Mouse (Mus musculus) liver, adult 2 months (tissue): Measurements from ENCODE around the gene Trim2. TPM values are rescaled to one million over a fixed set of nuclear protein-coding genes. Genes with fewer than 3 reads are reported as not detected.

ENCODE experiments used
- DNase-seq: peaks from one replicate; pipeline ENCODE4 v3.0.0-alpha.2; 2011; ENCODE audit warnings: low read depth, low spot score; ENCODE audit errors: extremely low read depth
- H3K27ac ChIP-seq: fragments of 200-500 bp; replicated peaks from 2 replicates; pipeline ENCODE4 v1.5.1; 2012; ENCODE audit warnings: low read depth, mild to moderate bottlenecking, control low read depth, inconsistent platforms, low read length; ENCODE audit not compliant: insufficient read depth
- H3K27me3 ChIP-seq: fragments of 200-500 bp; 2 replicates; pipeline ENCODE4 v1.6.1; 2012; ENCODE audit warnings: mild to moderate bottlenecking, moderate library complexity, low read length, inconsistent platforms; ENCODE audit not compliant: control insufficient read depth, insufficient read depth
- H3K36me3 ChIP-seq: fragments of 200-500 bp; 2 replicates; pipeline ENCODE4 v1.6.1; 2012; ENCODE audit warnings: low read length, inconsistent platforms; ENCODE audit not compliant: control insufficient read depth, insufficient read depth
- H3K4me1 ChIP-seq: fragments of 200-500 bp; 2 replicates; pipeline ENCODE4 v1.6.1; 2011; ENCODE audit warnings: low read length; ENCODE audit not compliant: control insufficient read depth, insufficient read depth
- H3K4me3 ChIP-seq: fragments of 200-500 bp; 2 replicates; pipeline ENCODE4 v1.5.1; 2011; ENCODE audit warnings: low read depth, mild to moderate bottlenecking, control low read depth, low read length, moderate library complexity; ENCODE audit not compliant: insufficient read depth
- H3K79me2 ChIP-seq: fragments of 200-500 bp; 2 replicates; pipeline ENCODE4 v1.6.1; 2012; ENCODE audit warnings: inconsistent platforms, mild to moderate bottlenecking, low read length, moderate library complexity; ENCODE audit not compliant: control insufficient read depth, insufficient read depth
- H3K9ac ChIP-seq: fragments of 200-500 bp; 2 replicates; pipeline ENCODE4 v1.6.1; 2012; ENCODE audit warnings: low read depth, mild to moderate bottlenecking, control low read depth, inconsistent platforms, low read length
- CTCF ChIP-seq: fragments of 200-500 bp; IDR thresholded peaks from 2 replicates; pipeline ENCODE4 v1.5.1; 2011; ENCODE audit warnings: low read depth, low read length, control low read depth
- POLR2A ChIP-seq: fragments of 200-500 bp; IDR thresholded peaks from 2 replicates; pipeline ENCODE4 v1.6.1; 2011; ENCODE audit warnings: low read length, control low read depth; ENCODE audit not compliant: insufficient read depth; ENCODE audit errors: extremely low read depth
- WGBS: fragments of 180-500 bp; shearing (Covaris S2); methylation state at CpG from one replicate; pipeline ENCODE4 v1.1.7; 2018; 5-methylcytosine and 5-hydroxymethylcytosine counted together
- polyA plus RNA-seq: library from polyadenylated mRNA; depleted of rRNA; stranded (reverse); fragments of >200 nt; gene quantifications from 2 replicates; pipeline ENCODE4 v1.2.3, GENCODE M21; 2012
- total RNA-seq: library from RNA; depleted of rRNA; stranded (reverse); fragments of >200 nt; gene quantifications from 2 replicates; pipeline ENCODE4 v1.2.3, GENCODE M21; 2014

Trim2 gene
- total and polyA plus RNA-seq, 2 experiments: 10.0 to 27.4 TPM

- peak overlapping the region; percentile 47; the same call in 1 of the 2 replicates for H3K4me3 ChIP-seq
- WGBS: 12% methylated on average over 8 of the region's 8 CpGs
- peaks cover 26% of the 10 kb centered on the region for H3K4me1 ChIP-seq
- H3K36me3 ChIP-seq: no peaks in the 10 kb centered on the region
- peak; percentile 95 for DNase-seq
- TF ChIP-seq CTCF (no peak), POLR2A (no peak)
- H3K79me2 ChIP-seq: peaks cover 5% of the 10 kb centered on the region; the same call in 1 of the 2 replicates
- peak overlapping the region; percentile 66 for H3K27ac ChIP-seq
- no peaks in the 10 kb centered on the region for H3K27me3 ChIP-seq
- H3K9ac ChIP-seq: peak overlapping the region; percentile 60; the same call in 1 of the 2 replicates
Observed at GRCm38 (mm10) chr3:84283524-84283923, 23.2 kb downstream of the Trim2 start.

GRCm38 (mm10) chr3:84281936-84282371 is 24.7 kb downstream of the Trim2 start:
- no peak overlapping the region for H3K4me3 ChIP-seq
- H3K27me3 ChIP-seq: no peaks in the 10 kb centered on the region
- WGBS: 27% methylated on average over 10 of the region's 10 CpGs
- TF ChIP-seq POLR2A (no peak), CTCF (no peak)
- no peak for DNase-seq
- no peak overlapping the region for H3K9ac ChIP-seq
- peaks cover 26% of the 10 kb centered on the region for H3K4me1 ChIP-seq
- H3K79me2 ChIP-seq: peaks cover 5% of the 10 kb centered on the region; the same call in 1 of the 2 replicates
- no peaks in the 10 kb centered on the region for H3K36me3 ChIP-seq
- H3K27ac ChIP-seq: no peak overlapping the region

DNA sequence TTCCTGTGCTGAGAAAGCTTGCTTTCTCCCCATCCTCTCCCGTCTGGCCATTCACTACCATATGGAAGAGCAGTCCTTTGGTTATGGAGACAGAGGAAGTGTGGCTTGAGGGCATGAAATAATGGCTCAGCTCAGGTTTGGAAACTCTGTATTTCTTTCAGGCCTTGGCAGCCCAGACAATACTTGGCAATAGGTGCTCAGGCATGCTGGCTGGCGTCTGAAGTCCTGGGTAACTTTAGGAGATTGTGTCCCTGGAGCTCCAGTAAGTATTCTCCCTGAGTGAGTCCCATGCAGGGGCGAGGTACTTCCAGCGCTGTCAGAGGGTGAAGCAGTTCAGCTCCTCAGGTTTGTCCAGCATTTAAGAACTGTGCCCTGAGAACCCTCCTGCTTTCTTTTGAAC is 27.9 kb downstream of the Trim2 start:
- TF ChIP-seq POLR2A: no peak

GRCm38 (mm10) chr3:84275124-84275523 is 31.6 kb downstream of the Trim2 start:
- Histone ChIP-seq H3K36me3 (no peaks in the 10 kb centered on the region), H3K27me3 (no peaks in the 10 kb centered on the region)

More for the DNA sequence above, 27.9 kb downstream of the Trim2 start:
- Histone ChIP-seq H3K79me2 (peaks cover 5% of the 10 kb centered on the region; the same call in 1 of the 2 replicates), H3K27me3 (no peaks in the 10 kb centered on the region), H3K4me3 (no peak overlapping the region), H3K27ac (no peak overlapping the region), H3K36me3 (no peaks in the 10 kb centered on the region), H3K4me1 (peaks cover 8% of the 10 kb centered on the region), H3K9ac (no peak overlapping the region)
- 76% methylated on average over 4 of the region's 4 CpGs for WGBS
- DNase-seq: peak; percentile 39

DNA sequence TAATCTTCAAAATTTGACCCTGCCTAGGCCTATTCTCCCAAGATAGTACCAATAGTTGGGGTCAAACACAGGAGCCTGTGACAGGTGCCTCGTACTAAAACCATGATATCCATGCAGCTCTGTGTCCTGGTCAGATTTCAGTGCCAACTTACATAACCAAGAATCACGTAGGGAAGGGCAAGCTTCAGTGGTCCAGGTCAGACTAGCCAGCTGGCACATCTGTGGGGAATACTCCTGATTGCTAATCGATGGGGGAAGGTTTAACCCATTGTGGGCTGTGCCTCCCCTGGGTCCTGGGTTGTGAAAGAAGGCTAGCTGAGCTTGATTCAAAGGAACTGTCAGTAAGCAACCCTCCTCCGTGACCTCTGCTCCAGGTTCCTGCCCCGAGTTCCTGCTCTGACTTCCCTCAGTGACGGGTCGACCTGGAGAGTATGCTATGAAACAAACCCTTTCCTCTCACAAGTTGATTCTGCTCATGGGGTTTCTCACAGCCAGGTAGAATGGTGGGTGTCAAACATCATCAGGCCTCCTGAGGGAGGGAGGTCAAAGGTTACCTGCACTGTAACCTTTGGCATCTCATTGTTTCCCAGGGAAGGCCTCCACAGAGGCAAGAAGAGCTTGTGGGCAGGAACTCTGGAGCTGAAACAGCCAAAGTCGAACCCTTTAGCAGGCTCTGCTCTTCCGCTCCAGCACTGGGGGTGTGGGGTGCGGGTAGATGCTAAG is 34.2 kb downstream of the Trim2 start:
- Histone ChIP-seq H3K27ac (no peak overlapping the region), H3K9ac (no peak overlapping the region), H3K79me2 (no peaks in the 10 kb centered on the region; the same call in 1 of the 2 replicates), H3K4me1 (peaks cover 9% of the 10 kb centered on the region), H3K36me3 (no peaks in the 10 kb centered on the region), H3K27me3 (no peaks in the 10 kb centered on the region), H3K4me3 (no peak overlapping the region)
- 45% methylated on average over 10 of the region's 10 CpGs for WGBS
- DNase-seq: peak; percentile 66
- TF ChIP-seq POLR2A: no peak
- TF ChIP-seq CTCF: no peak

More at GRCm38 (mm10) chr3:84275124-84275523, 31.6 kb downstream of the Trim2 start:
- no peak overlapping the region for H3K9ac ChIP-seq
- 95% methylated on average over 4 of the region's 4 CpGs for WGBS
- H3K4me3 ChIP-seq: no peak overlapping the region
- peaks cover 9% of the 10 kb centered on the region for H3K4me1 ChIP-seq
- TF ChIP-seq CTCF (no peak), POLR2A (no peak)
- H3K79me2 ChIP-seq: no peaks in the 10 kb centered on the region; the same call in 1 of the 2 replicates
- no peak overlapping the region for H3K27ac ChIP-seq
- DNase-seq: no peak

- no peak for DNase-seq
- 91% methylated on average over 10 of the region's 10 CpGs for WGBS
- H3K79me2 ChIP-seq: no peaks in the 10 kb centered on the region; the same call in 1 of the 2 replicates
- peaks cover 10% of the 10 kb centered on the region for H3K4me1 ChIP-seq
- no peak for TF ChIP-seq CTCF
- H3K4me3 ChIP-seq: no peak overlapping the region
- H3K36me3 ChIP-seq: no peaks in the 10 kb centered on the region
- H3K27me3 ChIP-seq: no peaks in the 10 kb centered on the region
- no peak overlapping the region for H3K9ac ChIP-seq
- no peak overlapping the region for H3K27ac ChIP-seq
Observed at GRCm38 (mm10) chr3:84271794-84272193, 34.9 kb downstream of the Trim2 start.
